Mouse (Mus musculus): ENCODE measurements around the gene Zbtb20.

DNA sequence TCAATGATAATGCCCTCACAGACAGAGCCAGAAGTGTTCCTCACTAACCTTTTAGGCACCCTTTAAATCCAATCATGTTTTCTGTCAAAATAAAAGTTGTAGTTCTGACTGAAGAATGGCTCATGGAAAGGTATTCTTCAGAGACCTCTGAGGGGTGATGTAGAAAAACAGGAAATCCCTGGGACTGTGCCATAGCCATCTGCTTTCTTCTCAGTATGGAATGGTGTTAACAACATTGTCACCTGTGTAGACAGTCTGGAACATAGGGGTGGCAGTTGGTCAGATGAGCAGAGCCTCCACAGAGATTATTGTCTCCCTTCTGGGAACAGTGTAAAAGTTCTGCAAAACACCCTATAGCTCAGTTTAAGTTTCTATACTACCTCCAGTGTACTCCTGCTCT, 732.4 kb downstream of the Zbtb20 start:
- TF ChIP-seq POLR2A (IDR thresholded peaks at IDR 0.05; ENCODE audit: low read depth, low read length) (no peak), CTCF (IDR thresholded peaks at IDR 0.05; ENCODE audit: extremely low read depth, insufficient read length, insufficient replicate concordance, low read depth, low read length) (no peak)

All from small intestine, adult 2 months (tissue).